Mouse (Mus musculus): ENCODE results near the gene Traf3ip2.
A peak's percentile ranks its signal among the peaks of the same experiment; 100 is the strongest.

Gene Traf3ip2

GRCm38 (mm10) chr10:39601068-39601467, 11.7 kb upstream of the Traf3ip2 start:
- no peak for DNase-seq (ENCODE audit: low spot score)

- DNase-seq (ENCODE audit: low spot score), result no peak
Observed at GRCm38 (mm10) chr10:39606434-39606833, 6.3 kb upstream of the Traf3ip2 start.

GRCm38 (mm10) chr10:39611234-39611633, 1.5 kb upstream of the Traf3ip2 start:
- no peak for DNase-seq (ENCODE audit: low spot score)

- no peak for DNase-seq (ENCODE audit: low spot score)
Observed at GRCm38 (mm10) chr10:39612131-39612530, 603 bp upstream of the Traf3ip2 start.

GRCm38 (mm10) chr10:39612989-39613831, 476 bp downstream of the Traf3ip2 start:
- peak; percentile 56 for DNase-seq (ENCODE audit: low spot score)

GRCm38 (mm10) chr10:39613973-39614372, 1.2 kb downstream of the Traf3ip2 start:
- DNase-seq (ENCODE audit: low spot score), result no peak

- DNase-seq (ENCODE audit: low spot score), result no peak
Observed at GRCm38 (mm10) chr10:39614676-39615075, 1.9 kb downstream of the Traf3ip2 start.

GRCm38 (mm10) chr10:39615531-39616229, 2.9 kb downstream of the Traf3ip2 start:
- DNase-seq (ENCODE audit: low spot score), result no peak

GRCm38 (mm10) chr10:39616230-39616590, 3.5 kb downstream of the Traf3ip2 start:
- no peak for DNase-seq (ENCODE audit: low spot score)

- no peak for DNase-seq (ENCODE audit: low spot score)
Observed at GRCm38 (mm10) chr10:39616626-39617025, 3.9 kb downstream of the Traf3ip2 start.

- DNase-seq (ENCODE audit: low spot score), result no peak
Observed at GRCm38 (mm10) chr10:39618431-39618830, 5.7 kb downstream of the Traf3ip2 start.

GRCm38 (mm10) chr10:39620626-39621025, 7.9 kb downstream of the Traf3ip2 start:
- DNase-seq (ENCODE audit: low spot score), result no peak

GRCm38 (mm10) chr10:39623806-39624205, 11.1 kb downstream of the Traf3ip2 start:
- DNase-seq (ENCODE audit: low spot score), result no peak

GRCm38 (mm10) chr10:39624837-39625625, 12.3 kb downstream of the Traf3ip2 start:
- no peak for DNase-seq (ENCODE audit: low spot score)

- no peak for DNase-seq (ENCODE audit: low spot score)
Observed at GRCm38 (mm10) chr10:39625626-39626260, 13.0 kb downstream of the Traf3ip2 start.

- DNase-seq (ENCODE audit: low spot score), result no peak
Observed at GRCm38 (mm10) chr10:39626376-39626775, 13.6 kb downstream of the Traf3ip2 start.

GRCm38 (mm10) chr10:39628799-39629517, 16.2 kb downstream of the Traf3ip2 start:
- DNase-seq (ENCODE audit: low spot score), result no peak

- no peak for DNase-seq (ENCODE audit: low spot score)
Observed at GRCm38 (mm10) chr10:39629746-39630552, 17.2 kb downstream of the Traf3ip2 start.

GRCm38 (mm10) chr10:39630811-39631210, 18.1 kb downstream of the Traf3ip2 start:
- DNase-seq (ENCODE audit: low spot score), result no peak

GRCm38 (mm10) chr10:39631627-39632026, 18.9 kb downstream of the Traf3ip2 start:
- DNase-seq (ENCODE audit: low spot score), result no peak

GRCm38 (mm10) chr10:39633379-39633778, 20.6 kb downstream of the Traf3ip2 start:
- DNase-seq (ENCODE audit: low spot score), result no peak

All from ovary, postnatal 10 days (tissue).